Mouse (Mus musculus) heart, adult 9 months (tissue): ENCODE measurements around the gene Serhl.
A peak's percentile ranks its signal among the peaks of the same experiment; 100 is the strongest.

Experiments used
- DNase-seq, 2 experiments: peaks; one replicate each; pipeline ENCODE4 v3.0.0; 2022; ENCODE audit warnings: low spot score in 2 of 2

The Serhl gene

GRCm38 (mm10) chr15:83162818-83163485, 73.6 kb downstream of the Serhl start:
- DNase-seq: peak in 1 of 2 experiments; percentile 1

- peak; percentile 80 to 87 for DNase-seq
Measured at GRCm38 (mm10) chr15:83164971-83165471, 75.7 kb downstream of the Serhl start.

GRCm38 (mm10) chr15:83165526-83166315, 76.4 kb downstream of the Serhl start:
- peak in 1 of 2 experiments; percentile 0 for DNase-seq
